Mouse (Mus musculus) heart, postnatal 0 days (tissue): Measurements from ENCODE around the gene Gpc3. TPM values are rescaled to one million over a fixed set of nuclear protein-coding genes. Genes with fewer than 3 reads are reported as not detected.

Experiments used
- ATAC-seq: fragments of 200-750 bp; cut with Nextera tagmentation; 2 replicates; pipeline ENCODE4 v1.8.0; 2017; ENCODE audit warnings: low read depth, moderate number of reproducible peaks, moderate library complexity; ENCODE audit not compliant: insufficient read depth
- DNase-seq: peaks from one replicate; pipeline ENCODE4 v3.0.0-alpha.2; 2016; ENCODE audit warnings: low spot score
- H3K27ac ChIP-seq: fragments of 300-500 bp; sonication (generic); 2 replicates; pipeline ENCODE4 v1.5.1; 2014; ENCODE audit warnings: low read depth, mild to moderate bottlenecking
- H3K27me3 ChIP-seq: fragments of 300-500 bp; sonication (generic); 2 replicates; pipeline ENCODE4 v1.6.1; 2014; ENCODE audit warnings: low read length, mixed read lengths; ENCODE audit not compliant: control insufficient read depth, insufficient read depth
- H3K36me3 ChIP-seq: fragments of 300-500 bp; sonication (generic); replicated peaks from 2 replicates; pipeline ENCODE4 v1.6.1; 2014; ENCODE audit warnings: low read length, mixed read lengths; ENCODE audit not compliant: control insufficient read depth, insufficient read depth
- H3K4me1 ChIP-seq: fragments of 300-500 bp; sonication (generic); 2 replicates; pipeline ENCODE4 v1.6.1; 2014; ENCODE audit warnings: antibody characterized with exemption; ENCODE audit not compliant: control insufficient read depth, insufficient read depth
- H3K4me2 ChIP-seq: fragments of 300-500 bp; sonication (generic); 2 replicates; pipeline ENCODE4 v1.6.1; 2014; ENCODE audit warnings: low read depth, mild to moderate bottlenecking, low read length, moderate library complexity
- H3K4me3 ChIP-seq: fragments of 300-500 bp; sonication (generic); 2 replicates; pipeline ENCODE4 v1.5.1; 2014; ENCODE audit warnings: low read depth, low read length
- H3K9ac ChIP-seq: fragments of 300-500 bp; sonication (generic); replicated peaks from 2 replicates; pipeline ENCODE4 v1.6.1; 2014; ENCODE audit warnings: low read depth, low read length, mixed read lengths
- H3K9me3 ChIP-seq: fragments of 300-500 bp; sonication (generic); replicated peaks from 2 replicates; pipeline ENCODE4 v1.6.1; 2016; ENCODE audit warnings: low read length; ENCODE audit not compliant: control insufficient read depth
- CTCF ChIP-seq: IDR thresholded peaks from 2 replicates; pipeline ENCODE4 v1.5.1; 2016; ENCODE audit warnings: antibody characterized with exemption, control low read depth, low read depth
- EP300 ChIP-seq: IDR thresholded peaks from 2 replicates; pipeline ENCODE4 v1.6.1; 2016; ENCODE audit warnings: antibody characterized with exemption, low read depth
- WGBS: fragments of 180-500 bp; shearing (Covaris S2); extraction: QIAGEN DNeasy Blood & Tissue Kit; methylation state at CpG from one replicate; pipeline ENCODE4 v1.1.7; 2014; 5-methylcytosine and 5-hydroxymethylcytosine counted together
- polyA plus RNA-seq: library from polyadenylated mRNA; unstranded; fragments of >200 nt; fragmentation: Nextera tagmentation; extraction: Ambion mirVana; gene quantifications from 2 replicates; pipeline ENCODE4 v1.2.1, GENCODE M21; 2015
- total RNA-seq: library from RNA; depleted of rRNA; stranded (reverse); fragments of >200 nt; gene quantifications from 2 replicates; pipeline ENCODE4 v1.2.3, GENCODE M21; 2014; ENCODE audit warnings: low replicate concordance

Gpc3 gene
- total and polyA plus RNA-seq, 2 experiments from 2014 or later: 45.1 to 140 TPM

- Histone ChIP-seq H3K27me3 (no peaks in the 10 kb centered on the region), H3K36me3 (no peaks in the 10 kb centered on the region), H3K4me2 (no peak overlapping the region), H3K4me3 (no peak overlapping the region), H3K9me3 (no peaks in the 10 kb centered on the region), H3K9ac (no peak overlapping the region), H3K27ac (no peak overlapping the region), H3K4me1 (no peaks in the 10 kb centered on the region)
- TF ChIP-seq EP300 (no peak), CTCF (no peak)
- WGBS: 72% methylated on average over 4 of the region's 4 CpGs
- no peak for ATAC-seq
- DNase-seq: no peak
Observed at GRCm38 (mm10) chrX:52603143-52603542, 10.6 kb downstream of the Gpc3 start.

- H3K9ac ChIP-seq: no peak overlapping the region
- 74% methylated on average over 1 of the region's 1 CpGs for WGBS
- H3K4me3 ChIP-seq: no peak overlapping the region
- no peaks in the 10 kb centered on the region for H3K4me1 ChIP-seq
- DNase-seq (no peak), ATAC-seq (no peak)
- H3K9me3 ChIP-seq: no peaks in the 10 kb centered on the region
- no peak for TF ChIP-seq CTCF
- no peak for TF ChIP-seq EP300
- H3K4me2 ChIP-seq: no peak overlapping the region
- no peaks in the 10 kb centered on the region for H3K36me3 ChIP-seq
- no peaks in the 10 kb centered on the region for H3K27me3 ChIP-seq
- no peak overlapping the region for H3K27ac ChIP-seq
Observed at GRCm38 (mm10) chrX:52599246-52599645, 14.5 kb downstream of the Gpc3 start.

GRCm38 (mm10) chrX:52587671-52588070, 26.1 kb downstream of the Gpc3 start:
- H3K4me3 ChIP-seq: no peak overlapping the region
- no peaks in the 10 kb centered on the region for H3K4me1 ChIP-seq
- H3K36me3 ChIP-seq: no peaks in the 10 kb centered on the region
- no peaks in the 10 kb centered on the region for H3K9me3 ChIP-seq
- H3K4me2 ChIP-seq: no peak overlapping the region
- TF ChIP-seq EP300 (no peak), CTCF (no peak)
- ATAC-seq (no peak), DNase-seq (no peak)
- no peak overlapping the region for H3K27ac ChIP-seq
- H3K9ac ChIP-seq: no peak overlapping the region
- no peaks in the 10 kb centered on the region for H3K27me3 ChIP-seq

GRCm38 (mm10) chrX:52559995-52560394, 53.8 kb downstream of the Gpc3 start:
- TF ChIP-seq CTCF: no peak
- TF ChIP-seq EP300: no peak
- H3K27me3 ChIP-seq: no peaks in the 10 kb centered on the region
- WGBS: 82% methylated on average over 4 of the region's 4 CpGs
- H3K27ac ChIP-seq: no peak overlapping the region
- H3K4me2 ChIP-seq: no peak overlapping the region
- no peak overlapping the region for H3K9ac ChIP-seq
- H3K4me3 ChIP-seq: no peak overlapping the region
- DNase-seq (no peak), ATAC-seq (no peak)
- no peaks in the 10 kb centered on the region for H3K36me3 ChIP-seq
- no peaks in the 10 kb centered on the region for H3K9me3 ChIP-seq
- H3K4me1 ChIP-seq: no peaks in the 10 kb centered on the region

- WGBS: 73% methylated on average over 5 of the region's 5 CpGs
Observed at GRCm38 (mm10) chrX:52558526-52558925, 55.2 kb downstream of the Gpc3 start.

GRCm38 (mm10) chrX:52557489-52557888, 56.3 kb downstream of the Gpc3 start:
- ATAC-seq (no peak), DNase-seq (no peak)
- no peaks in the 10 kb centered on the region for H3K4me1 ChIP-seq
- H3K9ac ChIP-seq: no peak overlapping the region
- TF ChIP-seq CTCF: no peak
- TF ChIP-seq EP300: no peak
- no peak overlapping the region for H3K4me2 ChIP-seq
- H3K27ac ChIP-seq: no peak overlapping the region
- H3K4me3 ChIP-seq: no peak overlapping the region
- no peaks in the 10 kb centered on the region for H3K9me3 ChIP-seq
- WGBS: 82% methylated on average over 6 of the region's 6 CpGs
- H3K36me3 ChIP-seq: no peaks in the 10 kb centered on the region
- no peaks in the 10 kb centered on the region for H3K27me3 ChIP-seq

More at GRCm38 (mm10) chrX:52558526-52558925, 55.2 kb downstream of the Gpc3 start:
- Histone ChIP-seq H3K9me3 (no peaks in the 10 kb centered on the region), H3K27me3 (no peaks in the 10 kb centered on the region), H3K4me2 (no peak overlapping the region), H3K4me3 (no peak overlapping the region), H3K4me1 (no peaks in the 10 kb centered on the region), H3K27ac (no peak overlapping the region), H3K9ac (no peak overlapping the region), H3K36me3 (no peaks in the 10 kb centered on the region)
- DNase-seq (no peak), ATAC-seq (no peak)
- TF ChIP-seq EP300 (no peak), CTCF (no peak)
